Mouse (Mus musculus) ES-E14 (cell line): Measurements from ENCODE around the gene Umodl1.

Experiments used
- CHD2 ChIP-seq: IDR thresholded peaks from 2 replicates; pipeline ENCODE4 v1.6.1; 2014; ENCODE audit warnings: mild to moderate bottlenecking, low read depth, low read length, inconsistent platforms
- HCFC1 ChIP-seq: IDR thresholded peaks from 2 replicates; pipeline ENCODE4 v1.6.1; 2012; ENCODE audit warnings: low read length, inconsistent platforms, borderline replicate concordance; ENCODE audit not compliant: insufficient read depth
- MAFK ChIP-seq: IDR thresholded peaks from 2 replicates; pipeline ENCODE4 v1.6.1; 2014; ENCODE audit warnings: mild to moderate bottlenecking, low read depth, low read length, inconsistent platforms; ENCODE audit not compliant: insufficient read depth
- ZC3H11A ChIP-seq: IDR thresholded peaks from 2 replicates; pipeline ENCODE4 v1.6.1; 2012; ENCODE audit warnings: low read depth, mild to moderate bottlenecking, inconsistent platforms, low read length, borderline replicate concordance
- ZNF384 ChIP-seq: IDR thresholded peaks from 2 replicates; pipeline ENCODE4 v1.6.1; 2012; ENCODE audit warnings: low read depth, low read length, inconsistent platforms

- no peak for TF ChIP-seq ZNF384
- TF ChIP-seq CHD2: no peak
- TF ChIP-seq MAFK: no peak
- no peak for TF ChIP-seq ZC3H11A
- TF ChIP-seq HCFC1: no peak
Measured at GRCm38 (mm10) chr17:30961936-30962592, 7.6 kb downstream of the Umodl1 start.
